Mouse (Mus musculus) neural tube, embryonic 10.5 days (tissue): Measurements from ENCODE around the gene Nsmce1.

ENCODE experiments used
- DNase-seq: peaks from one replicate; pipeline ENCODE4 v3.0.0-alpha.2; 2017; ENCODE audit warnings: low spot score; ENCODE audit errors: extremely low spot score

The Nsmce1 gene

DNA sequence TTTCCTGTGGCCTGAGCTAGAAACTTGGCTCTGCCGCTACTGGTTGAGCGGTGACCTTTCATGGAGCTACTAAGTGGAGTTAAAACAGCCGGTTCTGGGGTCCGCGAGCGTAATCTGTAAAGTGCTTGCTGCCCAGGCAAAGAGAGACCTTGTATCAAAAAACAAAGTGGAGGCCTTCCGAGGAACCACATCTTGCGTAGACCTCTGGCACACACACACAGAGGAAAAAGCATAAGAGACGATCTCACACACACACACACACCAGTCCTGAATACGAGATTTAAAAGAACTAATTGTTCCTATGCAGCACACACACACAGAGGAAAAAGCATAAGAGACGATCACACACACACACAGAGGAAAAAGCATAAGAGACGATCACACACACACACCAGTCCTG lies 364 bp upstream of the Nsmce1 start:
- no peak for DNase-seq

DNA sequence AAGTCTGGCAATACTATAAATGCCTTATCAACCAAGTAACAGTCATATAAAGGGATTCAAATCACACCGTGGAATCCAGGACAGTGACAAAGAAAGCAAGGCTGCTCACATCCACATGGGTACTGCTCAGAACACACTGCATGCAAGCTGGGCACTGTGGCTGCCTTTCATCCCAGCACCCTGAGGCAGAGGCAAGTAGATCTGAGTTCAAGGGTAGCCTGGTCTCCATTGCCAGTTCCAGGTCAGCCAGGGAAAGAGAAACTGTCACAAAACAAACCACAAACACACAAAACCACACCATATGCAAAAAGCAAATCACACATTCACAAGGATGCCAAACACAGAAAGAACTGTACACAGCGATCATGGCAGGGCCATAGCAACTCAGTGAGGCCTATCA lies 1.8 kb downstream of the Nsmce1 start:
- no peak for DNase-seq

DNA sequence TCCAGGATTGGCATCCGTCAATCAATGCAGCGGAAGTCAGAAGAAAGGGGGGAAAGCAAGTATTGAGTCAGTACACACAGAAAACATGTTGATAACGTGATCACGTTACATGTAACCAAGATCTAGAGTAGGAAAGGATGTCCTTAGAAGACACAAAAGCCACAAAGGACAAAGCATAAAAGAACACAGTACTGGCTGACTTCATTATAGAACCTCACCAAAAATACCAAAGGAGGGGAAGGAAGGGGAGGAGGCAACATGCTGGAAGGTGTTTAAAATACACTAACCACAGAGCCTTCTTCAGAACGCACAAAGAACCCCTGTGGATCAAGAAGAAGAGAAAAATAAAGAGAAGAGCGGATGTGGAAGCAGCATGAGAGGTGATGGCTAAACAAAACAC lies 2.7 kb downstream of the Nsmce1 start:
- no peak for DNase-seq

DNA sequence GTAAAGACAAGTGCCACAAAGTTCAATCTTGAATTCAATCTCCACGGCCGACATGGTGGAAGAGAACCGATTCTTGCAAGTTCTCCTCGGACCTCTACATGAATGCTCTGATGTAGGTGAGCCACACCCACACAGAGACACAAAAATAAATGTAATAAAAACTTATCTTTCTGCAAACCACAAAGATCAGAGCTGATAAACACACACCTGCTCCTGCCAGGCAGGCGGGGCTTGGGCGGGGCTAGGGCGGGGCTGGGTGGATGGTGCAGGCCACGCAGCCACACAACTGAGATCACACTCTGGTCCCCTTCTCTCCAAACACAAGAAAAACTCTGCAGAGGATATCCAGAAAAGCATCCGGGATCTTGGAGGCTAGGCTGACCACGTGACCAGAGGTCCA lies 4.3 kb downstream of the Nsmce1 start:
- DNase-seq: no peak

DNA sequence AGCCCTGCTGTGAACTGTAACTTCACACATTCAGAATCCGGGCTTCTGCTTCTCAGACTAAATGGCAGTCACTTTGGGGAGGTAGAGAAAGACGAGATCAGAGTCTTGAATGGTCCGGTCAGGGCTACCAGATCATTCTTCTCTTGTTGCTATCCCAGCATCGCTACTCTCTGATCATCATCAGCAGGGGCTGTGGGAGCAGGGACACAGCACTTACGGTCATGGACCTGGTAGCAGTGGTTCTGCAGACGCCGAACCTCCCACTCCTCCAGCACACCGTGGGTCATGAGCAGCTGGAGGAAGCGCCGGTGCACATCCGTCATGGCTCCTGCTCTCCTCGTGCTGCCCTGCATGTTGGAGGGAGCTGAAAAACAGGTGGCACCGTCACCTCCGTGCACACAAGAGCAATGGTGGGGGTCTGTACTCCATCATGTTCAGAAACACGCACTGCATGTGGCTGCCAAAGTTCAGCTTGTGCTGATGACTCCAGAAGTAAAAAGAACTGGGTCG lies 5.2 kb downstream of the Nsmce1 start:
- no peak for DNase-seq

DNA sequence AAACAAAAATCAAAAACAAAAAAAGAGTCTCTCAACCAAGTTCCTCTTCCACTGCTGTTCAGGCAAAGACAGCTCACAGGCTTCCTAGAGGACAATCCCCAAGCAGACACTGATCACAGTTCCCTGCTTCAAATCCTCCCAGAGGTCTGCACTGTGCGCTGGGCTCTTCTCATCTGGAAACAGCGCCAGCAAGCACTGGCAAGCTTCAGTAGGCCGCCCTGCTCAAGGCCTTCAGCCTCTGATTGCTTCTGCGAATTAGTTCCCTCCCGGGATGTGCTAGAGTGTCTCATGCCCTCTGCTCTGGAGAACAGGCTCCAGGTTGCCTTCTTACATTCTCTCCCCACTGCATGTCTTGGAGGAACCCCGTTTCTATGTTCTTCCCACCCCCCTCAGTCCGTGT lies 6.6 kb downstream of the Nsmce1 start:
- no peak for DNase-seq

DNA sequence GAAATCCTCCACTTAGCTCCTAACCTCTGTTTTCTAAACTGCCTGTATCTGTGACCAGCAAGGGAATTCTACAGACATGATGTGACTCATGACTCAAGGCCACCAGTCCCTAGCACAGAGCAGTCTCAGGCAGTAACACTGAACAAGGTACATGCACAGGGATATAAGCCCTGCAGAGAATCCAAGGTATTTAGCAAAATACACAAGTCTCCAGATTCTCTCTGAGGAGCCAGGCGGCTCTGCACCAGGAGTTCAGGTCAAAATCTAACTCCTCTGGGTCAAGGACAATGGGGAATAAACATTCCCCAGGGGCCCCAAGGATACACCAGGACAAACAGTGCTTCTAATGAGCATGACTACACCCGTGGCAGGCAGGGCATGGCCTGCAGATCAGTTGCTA lies 8.5 kb downstream of the Nsmce1 start:
- DNase-seq: no peak

DNA sequence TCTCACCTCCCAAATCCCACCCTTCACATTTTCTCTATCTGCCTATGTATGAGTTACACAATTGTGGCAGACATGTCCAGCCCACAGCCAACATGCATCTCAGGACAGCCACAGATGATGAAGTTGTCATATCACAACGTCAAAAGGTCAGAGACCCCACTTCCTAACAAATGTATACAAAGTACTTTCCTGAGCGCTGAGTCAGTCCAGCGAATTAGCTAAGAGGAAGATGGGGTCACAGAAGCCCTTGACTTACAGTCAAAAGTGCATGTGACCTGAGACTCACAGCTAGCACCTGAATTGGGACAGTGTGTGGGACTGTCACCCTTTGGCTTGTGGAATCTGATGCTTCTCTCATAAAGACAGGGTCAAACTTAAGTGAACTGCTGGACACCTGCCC lies 9.1 kb downstream of the Nsmce1 start:
- no peak for DNase-seq

DNA sequence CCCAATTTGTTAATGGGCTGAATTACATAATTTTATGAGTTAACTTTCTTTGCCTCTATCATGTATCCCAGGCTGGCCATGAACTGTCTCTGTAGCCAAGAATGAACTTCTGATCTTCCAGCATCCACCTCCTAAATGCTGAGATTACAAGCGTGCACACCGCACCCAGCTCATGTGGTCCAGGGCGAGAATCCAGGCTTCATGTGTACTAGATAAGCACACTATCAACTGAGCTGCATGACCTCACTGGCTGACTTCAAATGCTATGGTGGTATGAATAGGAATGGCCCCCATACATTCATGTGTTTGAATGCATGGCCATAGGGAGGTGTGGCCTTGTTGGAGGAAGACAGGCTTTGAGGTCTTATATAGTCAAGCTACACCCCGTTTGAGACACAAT lies 10.9 kb downstream of the Nsmce1 start:
- DNase-seq: no peak

DNA sequence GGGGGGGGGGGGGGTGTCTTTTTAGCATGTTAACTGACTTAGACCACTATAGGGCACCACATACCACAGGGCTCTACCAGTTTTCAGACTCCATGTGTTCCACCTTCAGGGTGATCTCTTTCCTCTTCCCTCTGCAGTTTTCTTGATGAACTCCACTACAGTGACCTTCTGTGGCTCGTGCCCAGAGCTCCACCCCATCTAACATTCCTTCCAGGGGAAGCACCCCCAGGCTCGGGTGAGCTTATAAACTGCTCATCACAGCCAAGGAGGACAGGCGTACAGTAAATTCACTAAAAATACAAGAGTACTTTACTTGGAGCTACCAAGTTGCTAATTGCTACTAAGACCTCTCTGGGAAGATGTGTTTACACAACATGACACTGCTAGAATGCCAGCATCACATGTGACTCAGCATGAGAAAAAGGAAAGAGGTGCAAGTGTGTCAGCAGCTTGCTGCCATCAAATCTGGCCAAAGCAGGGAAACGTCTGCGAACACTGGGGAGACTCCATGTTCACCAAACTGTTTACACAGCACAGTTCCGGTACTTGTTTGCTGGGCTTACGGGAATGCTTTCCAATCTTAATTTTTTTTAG lies 12.9 kb downstream of the Nsmce1 start:
- no peak for DNase-seq

DNA sequence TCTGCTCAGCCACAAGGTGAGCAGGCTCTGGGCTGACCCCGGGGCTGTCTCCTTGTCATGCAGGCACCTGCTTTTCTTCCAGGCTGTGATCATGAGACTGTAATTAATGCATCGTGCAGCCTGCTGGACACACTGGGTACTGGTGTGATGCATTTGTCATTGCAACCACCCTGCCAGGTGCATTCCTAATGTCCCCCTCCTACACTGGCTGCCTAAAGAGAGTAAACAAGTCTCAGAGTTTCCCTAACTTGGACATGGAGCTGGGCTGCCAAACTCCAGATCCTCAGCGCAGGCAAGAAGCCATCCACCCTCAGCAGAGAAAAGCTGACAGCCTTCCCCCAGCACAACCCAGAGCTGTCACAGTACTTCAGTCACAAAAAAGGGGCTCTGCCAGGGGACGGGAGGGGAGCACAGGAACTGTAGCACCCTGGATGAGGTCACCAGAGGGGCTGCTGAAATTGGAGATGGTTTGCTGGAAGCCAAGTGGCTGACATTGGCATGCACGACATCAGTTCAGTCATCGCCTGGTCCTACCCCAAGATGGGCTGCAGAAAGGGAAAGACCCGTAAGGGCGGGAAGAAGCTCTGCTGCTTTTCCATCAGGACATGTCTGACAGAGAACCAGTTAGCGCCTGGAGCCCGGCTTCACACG lies 15.7 kb downstream of the Nsmce1 start:
- no peak for DNase-seq

DNA sequence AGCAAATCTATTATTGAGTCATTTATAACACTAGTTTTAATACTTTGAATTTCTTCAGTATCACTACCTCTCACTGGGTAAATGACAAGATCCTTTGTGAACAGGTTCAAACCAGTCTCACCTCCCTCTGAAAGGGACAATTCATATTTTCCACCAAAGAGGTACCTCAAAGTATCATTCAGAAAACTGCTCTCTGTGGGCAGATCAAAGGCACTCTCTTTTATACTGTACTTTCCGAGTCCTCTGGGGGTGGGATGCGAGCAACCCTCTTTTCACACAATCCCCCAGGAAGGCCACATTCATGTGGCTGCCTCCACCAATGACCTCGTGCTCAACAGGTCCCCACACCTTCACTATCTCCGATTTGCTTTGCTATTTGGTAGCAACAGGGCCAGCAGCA lies 16.9 kb downstream of the Nsmce1 start:
- DNase-seq: no peak

DNA sequence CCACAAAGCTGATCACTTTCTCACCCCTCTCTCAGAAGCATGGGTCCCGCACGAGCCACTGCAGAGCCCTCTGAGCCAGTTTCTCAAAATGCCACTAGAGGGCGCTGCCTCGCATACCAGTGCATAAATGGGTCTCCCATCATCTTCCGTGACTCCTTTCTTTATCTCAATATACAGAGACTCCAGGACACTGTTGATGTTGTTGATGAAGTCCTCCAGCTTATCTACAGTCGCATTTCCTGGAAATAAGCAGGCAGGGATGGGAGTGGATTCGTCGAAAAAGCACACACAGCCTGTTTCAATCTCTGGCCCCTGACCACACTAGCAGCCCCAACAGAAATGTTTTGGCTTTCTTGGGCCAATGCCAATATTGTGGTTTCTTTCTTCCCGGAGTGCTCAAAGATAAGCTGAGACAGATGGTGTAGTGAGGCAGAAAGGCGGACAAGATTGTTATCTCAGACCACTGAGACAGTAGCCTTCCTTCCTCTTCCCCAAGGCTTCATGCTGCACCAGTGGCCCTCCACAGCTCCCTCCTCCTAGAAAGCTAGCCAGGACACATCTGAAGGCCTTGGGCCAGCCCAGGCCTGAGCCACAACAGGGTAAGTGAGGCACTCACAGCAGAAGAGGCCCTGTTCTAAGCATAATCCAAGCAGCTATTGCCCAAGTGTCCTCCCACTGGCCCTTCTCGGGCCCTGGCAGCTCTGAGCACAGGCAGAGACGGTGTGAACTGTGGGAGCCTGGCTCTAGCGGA lies 19.2 kb downstream of the Nsmce1 start:
- DNase-seq: peak; percentile 82

DNA sequence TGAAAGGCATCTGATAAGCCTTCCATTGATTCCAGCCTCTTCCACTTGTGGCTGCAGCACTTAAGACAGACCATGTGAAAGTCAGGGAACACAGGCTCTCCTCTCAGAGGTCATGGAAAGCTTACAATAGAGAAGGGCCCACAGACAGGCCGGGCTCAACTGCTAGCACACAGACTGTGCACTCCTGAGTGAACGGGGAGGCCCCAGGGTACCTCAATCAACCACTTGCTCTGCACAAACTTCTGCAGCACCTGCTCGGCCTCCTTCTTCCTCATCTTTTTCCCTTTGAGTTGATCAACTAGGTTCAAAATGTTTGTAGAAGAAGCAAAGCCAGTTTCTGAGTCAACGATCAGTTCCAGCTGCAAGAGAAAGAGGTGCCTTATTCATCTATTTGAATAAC lies 20.5 kb downstream of the Nsmce1 start:
- DNase-seq: no peak

DNA sequence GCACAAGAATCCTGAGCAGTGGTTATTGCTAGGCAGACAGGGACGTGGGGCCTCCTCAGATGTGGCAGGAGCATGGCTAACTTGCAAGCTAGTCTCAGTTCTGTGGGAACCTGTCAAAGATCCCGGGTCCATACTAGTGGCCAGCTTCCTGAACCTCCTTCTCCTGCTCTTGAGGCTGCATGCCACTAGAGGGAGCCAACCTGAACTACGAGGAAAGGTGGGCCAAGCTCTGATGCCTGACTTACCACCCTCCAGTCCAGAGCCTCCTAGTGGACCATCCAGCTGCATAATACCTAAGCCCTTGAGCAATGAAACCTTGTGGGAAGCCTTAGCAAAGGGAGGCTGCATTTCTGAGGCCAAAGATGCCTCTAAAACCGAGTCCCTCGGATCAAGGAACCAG lies 21.5 kb downstream of the Nsmce1 start:
- DNase-seq: peak; percentile 71

DNA sequence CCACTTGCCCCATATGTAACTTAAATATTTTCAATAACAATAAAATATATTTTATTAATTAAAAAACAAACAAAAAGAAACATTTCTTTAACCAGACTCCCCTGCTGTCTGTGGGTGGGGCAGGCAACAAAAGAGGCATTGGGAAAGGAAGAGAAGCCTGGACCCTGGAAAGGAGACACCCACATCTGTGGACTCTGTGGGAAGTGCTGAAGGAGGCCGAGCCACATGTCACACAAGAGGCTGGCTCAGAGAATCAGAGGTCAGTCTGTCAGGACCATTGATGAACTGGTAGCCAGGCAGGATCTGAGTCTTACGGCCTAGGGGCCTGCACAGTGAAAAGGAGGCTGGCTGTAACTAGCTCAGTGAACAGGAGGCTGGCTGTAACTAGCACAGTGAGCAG lies 29.2 kb downstream of the Nsmce1 start:
- DNase-seq: no peak

DNA sequence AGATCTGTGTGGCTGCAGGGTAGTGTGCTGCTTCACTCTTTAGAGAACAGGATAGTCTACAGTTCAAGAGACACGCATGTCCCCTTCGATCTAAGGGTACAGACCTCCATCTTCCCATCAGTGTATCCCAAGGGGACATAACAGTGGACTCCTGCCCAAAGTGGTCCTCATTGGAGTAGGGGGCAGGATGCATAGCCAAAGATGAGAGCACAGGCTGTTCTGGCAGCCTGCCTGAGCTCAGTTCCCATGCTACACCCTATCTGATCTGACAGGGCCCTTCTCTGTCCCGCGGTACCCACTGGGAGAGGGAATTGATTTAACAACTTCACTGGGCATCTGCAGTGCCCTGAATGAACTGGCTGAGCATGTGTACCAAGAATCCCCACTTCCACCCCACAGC lies 37.7 kb downstream of the Nsmce1 start:
- DNase-seq: no peak

DNA sequence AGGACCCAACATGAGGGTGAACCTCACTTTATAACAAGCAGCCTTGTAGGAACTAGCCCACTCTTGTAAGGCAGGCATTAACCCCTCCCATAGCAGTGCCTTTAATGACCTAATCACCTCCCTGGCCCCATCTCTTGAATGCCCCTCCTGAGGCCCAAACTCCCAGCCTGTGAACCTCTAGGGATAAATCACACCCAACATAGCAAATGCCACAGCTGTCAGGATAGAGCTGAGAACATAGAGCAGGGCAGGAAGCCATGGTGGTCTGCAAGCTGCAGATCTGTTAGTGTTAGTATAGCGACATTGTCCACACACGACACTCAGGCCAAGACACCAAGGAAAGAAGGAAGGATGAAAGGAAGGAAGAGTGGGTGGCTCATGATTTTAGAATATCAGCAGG lies 40.3 kb downstream of the Nsmce1 start:
- no peak for DNase-seq

DNA sequence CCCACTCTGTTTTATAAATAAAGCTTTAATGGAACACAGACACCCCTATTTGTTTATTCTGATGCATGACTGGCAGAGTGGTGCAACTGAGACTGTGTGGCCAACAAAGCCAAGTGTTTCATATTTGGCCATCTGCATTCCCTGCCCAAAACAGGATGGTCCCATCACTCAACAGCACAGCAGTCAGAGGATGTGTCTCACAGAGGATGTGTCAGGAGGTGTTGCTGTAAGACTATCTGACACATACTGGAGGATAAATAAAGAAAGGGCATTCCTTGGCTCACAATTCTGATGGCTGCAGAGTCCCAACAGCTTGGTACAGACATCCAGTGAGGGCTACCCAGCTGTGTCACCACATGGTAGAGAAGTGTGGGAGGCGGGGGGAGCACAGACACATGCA lies 40.7 kb downstream of the Nsmce1 start:
- DNase-seq: no peak

DNA sequence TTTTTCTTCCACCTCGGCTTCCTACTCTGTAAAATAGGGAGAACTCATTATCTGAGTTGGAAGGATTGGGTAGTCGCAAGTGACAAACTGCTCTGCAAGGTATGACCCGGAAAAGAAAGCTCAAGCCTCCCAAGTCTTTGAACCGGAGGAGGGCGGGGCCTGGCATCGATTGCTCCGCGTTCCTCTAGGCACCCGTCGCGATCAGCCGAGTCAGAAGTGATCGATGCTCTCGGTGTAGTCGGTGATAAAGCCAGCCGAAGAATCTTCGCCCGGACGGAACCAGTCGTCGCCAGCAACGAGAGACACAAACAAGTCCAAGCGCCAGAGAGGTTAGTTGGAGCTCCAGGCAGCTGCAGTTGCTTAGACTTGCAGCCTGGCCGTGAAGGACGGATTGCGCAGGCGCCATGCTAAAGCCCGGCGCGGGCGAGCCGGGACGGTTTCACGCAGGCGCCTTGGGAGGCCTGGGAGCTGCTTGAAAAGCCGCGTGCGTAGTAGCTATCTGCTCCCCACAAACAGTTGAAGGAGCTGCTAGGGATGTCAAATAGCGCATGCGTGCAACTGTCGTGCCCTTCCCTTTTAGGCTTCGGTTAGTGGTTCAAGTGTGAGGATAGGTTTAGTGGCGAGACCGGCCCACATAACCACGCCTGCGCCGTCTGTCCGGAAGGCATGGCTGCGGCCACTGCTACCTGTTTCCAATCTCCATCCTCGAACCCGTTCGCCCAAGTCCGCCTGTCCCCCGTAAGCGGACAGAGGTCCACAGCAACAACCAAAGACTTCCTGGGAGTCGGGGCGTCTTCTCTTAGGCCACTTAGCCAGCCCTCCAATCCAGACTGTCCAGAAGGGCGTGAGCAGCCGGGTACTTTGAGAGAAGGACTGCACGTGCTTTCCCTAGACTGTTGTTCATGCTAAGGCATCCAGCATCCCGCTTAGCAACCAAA lies 46.7 kb downstream of the Nsmce1 start, which contains the start of gene Kdm8:
Gene Kdm8 (plus strand): TSS at position 213 of the 938 bp plus-strand sequence.
- DNase-seq: peak; percentile 94

DNA sequence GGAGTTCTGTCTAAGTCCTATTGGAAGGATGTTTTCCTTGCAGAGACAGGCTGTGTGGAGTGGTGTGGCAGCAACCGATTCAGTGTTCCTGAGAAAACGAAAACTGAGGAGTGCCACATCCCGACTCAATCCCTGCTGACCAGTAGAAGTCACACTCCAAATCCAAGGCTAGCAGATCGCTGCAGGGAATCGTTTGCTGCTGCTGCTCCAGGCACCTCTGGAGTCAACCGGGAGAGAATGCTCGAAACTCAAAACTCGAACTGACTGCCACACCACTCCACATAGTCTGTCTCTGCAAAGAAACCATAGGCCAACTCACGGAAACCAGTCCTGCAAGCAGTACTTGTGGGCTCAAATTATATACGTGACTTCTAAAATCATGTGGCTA lies 47.3 kb downstream of the Nsmce1 start:
- no peak for DNase-seq

DNA sequence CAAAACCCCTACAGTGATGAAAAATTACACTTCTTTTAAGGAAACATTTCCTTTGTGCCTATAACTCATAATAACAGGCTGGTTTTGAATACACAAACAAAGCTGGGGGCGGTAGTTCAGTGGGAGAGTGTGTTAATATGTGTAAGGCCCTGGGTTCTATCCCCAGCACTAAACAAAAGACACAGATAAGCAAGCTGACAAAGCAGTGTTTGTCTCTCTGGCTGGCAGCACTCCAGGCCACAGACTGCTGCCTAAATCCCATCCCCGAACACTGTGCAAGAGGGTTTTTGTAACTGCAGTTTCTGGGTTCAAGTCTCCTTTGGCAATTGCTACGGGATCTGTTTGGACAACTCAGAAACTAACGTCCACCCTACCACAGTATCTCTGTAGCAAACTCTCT lies 49.1 kb downstream of the Nsmce1 start:
- DNase-seq: no peak
